Mouse (Mus musculus) G1E-ER4 (cell line): ENCODE measurements around the gene Arhgap1. TPM values are rescaled to one million over a fixed set of nuclear protein-coding genes. Genes with fewer than 3 reads are reported as not detected.

ENCODE experiments used
- GATA1 ChIP-seq: IDR thresholded peaks from one replicate; pipeline ENCODE4 v1.8.0; 2012; ENCODE audit warnings: low read length, inconsistent platforms
- polyA plus RNA-seq: library from polyadenylated mRNA; stranded (reverse); fragments of >175 nt; gene quantifications from 2 replicates; pipeline ENCODE4 v1.2.3, GENCODE M21; 2012

Arhgap1 gene
- polyA plus RNA-seq, result 30.0 and 36.6 TPM in 2 replicates

DNA sequence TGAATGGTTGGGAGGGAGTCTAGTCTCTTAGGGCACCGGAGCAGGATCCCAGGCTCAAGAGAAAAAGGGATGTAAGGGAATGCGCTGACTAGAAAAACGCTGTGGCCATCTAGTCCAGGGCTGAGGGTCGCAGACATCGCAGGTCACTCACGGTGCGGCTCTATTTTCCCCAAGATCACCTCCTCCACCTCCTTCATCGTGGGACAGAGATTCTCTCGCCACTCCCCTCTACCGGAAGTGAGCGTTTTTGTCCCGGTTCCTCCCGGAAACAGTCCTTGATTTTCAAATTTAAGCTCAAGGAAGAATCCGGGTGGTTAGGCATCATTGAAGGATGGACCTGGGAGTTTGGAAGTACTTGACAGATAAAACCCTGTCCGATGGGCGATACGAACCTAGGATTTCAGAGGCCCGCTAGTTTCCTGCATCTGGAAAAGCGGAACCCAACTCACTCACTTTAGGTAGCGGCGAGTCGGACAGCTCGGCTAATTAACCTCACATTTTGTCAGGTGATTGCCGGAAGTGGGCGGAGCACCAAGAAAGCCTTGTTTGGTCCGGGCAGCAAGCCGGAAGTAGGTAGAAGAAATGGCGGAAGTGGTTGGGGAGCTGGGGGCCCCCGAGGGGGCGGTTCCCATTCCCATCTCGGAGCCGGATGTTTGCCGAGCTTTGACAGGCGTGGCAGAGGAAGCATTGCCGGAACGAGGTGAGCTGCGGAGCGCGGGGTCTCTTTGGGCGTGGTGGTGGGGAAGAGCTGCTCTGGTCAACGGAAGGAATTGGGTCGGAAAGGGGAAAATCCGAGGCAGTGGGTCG is at the start of gene Arhgap1, which contains the start of gene Zfp408:
Gene Arhgap1, plus strand, starts transcription at position 308 of the 807 bp plus-strand sequence.
Gene Zfp408, minus strand, starts transcription at position 239 of the 807 bp plus-strand sequence.
- no peak for TF ChIP-seq GATA1

DNA sequence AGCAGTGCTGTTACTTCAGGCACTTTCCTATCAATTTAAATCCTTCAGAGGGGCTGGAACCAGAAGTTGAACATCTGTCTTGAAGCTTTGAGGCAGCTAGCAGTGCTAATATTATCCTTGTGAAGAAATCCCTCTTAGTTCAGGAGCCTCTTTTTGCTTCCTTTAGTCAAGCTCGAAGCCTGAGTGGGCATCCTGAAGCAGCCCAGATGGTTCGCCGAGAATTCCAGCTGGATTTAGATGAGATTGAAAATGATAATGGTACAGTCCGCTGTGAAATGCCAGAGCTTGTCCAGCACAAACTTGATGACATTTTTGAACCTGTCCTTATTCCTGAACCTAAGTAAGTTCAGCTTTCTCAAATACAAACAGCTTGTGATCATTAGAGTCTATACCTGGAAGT is 49.2 kb upstream of the Arhgap1 start:
- no peak for TF ChIP-seq GATA1

DNA sequence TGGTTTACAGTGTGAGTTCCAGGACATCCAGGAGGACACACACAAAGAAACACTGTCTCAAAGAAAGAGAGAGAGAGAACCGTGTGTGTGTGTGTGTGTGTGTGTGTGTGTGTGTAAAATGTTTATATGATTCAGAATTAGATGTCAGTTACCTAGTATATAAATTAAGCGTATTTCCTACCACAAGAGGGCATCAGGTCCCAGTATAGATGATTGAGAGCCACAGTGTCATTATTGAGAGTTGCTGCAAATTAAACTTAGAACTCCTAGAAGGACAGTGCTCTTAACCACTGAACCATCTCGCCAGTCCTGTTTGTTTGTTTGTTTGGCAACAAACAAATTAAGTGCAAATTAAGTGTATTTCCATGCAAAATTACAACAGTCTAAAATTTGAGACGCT is 47.3 kb upstream of the Arhgap1 start:
- no peak for TF ChIP-seq GATA1

DNA sequence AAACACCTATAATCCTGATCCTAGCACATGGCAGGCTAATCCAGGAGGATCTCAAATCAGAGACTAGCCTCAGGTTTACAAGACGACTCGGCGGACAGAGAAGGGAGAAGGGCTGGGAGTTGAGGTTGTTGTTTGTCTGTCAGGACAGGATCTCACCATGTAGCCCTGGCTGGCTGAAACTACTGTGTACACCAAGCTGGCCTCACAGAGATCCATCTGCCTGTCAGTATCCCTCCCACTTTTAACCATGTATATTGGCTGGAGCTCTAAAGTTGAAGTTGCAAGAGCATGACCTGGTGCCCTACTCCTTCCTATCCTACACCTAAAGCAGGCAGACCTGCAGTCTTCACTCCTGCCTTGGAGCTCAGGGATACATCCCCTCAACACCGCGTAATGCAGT is 27.3 kb upstream of the Arhgap1 start:
- TF ChIP-seq GATA1, result no peak

DNA sequence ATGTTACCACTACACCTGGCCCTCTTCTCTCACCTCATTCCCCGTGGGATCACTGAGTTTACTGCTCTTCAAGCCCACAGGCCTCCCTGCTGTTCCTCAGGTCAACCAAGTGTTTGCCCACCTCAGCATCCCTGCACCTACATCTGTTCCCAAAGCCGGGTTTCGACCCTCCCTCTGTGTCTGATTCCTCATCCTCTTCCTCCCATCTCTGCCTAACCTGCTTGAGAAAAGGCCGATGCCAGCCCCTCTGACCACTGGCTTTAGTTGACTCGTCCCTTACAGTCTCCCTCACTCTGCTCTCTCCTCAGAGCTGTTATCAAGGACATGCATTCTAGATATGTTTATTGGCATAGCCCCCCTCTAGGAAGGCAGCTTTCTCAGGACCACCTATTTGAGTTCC is 22.2 kb upstream of the Arhgap1 start:
- TF ChIP-seq GATA1, result no peak

DNA sequence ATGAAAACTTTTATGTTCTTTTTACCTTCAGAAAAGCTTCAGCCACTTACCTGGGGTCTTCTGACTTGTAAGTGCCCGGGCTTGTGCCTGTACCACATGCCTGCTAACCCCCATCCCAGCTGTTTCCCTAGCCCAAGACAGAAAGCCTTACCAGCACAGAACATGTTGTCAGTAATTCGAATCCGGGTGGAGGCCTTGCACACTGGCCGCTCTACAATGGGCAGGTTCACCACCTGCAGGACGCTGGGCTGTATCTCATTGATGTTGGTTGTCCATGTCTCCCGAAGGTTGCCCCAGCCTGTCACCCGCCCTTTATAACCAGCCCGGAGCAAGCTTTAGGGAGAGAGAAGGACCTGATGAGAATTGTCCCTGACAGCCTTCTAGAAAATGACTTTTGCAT is 21.5 kb upstream of the Arhgap1 start:
- TF ChIP-seq GATA1, result no peak

DNA sequence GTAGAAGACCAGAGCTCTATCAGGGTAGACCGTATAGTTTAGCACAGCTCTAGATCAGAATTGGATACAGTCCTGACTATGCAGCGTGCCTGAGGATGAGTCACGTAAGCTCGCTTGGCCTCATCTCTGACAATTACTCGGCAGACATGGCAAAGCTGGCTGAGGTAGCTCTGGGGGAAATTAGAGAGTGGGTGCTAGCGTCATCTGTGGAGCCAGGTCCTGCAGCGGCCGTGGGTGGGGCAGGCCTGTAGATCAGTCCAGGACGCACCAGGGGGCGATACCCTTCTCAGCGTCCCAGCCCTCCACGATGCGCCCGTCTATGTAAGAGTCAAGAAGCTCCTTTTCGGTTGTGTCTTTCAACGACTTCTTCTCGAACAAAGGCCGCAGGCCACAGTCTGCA is 20.0 kb upstream of the Arhgap1 start:
- no peak for TF ChIP-seq GATA1

DNA sequence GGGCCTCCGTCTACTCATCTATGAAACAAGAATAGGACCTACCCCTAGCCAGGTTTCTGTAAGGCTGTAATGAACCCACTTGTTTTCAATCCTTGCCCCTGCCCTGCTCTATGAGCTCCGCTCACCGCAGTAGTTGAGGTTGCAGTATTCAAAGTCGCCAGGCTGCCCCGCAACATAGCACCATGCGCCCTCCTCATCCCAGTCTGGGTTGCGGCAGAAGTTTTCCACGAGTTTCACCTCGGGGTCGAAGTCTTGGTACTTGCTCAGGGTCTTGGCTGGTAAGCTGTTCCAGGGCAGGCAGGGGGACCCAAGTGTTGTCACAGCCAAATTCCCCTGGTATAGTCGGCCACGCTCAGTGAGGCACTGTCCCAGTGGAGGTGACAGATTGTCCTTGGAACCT is 19.3 kb upstream of the Arhgap1 start:
- TF ChIP-seq GATA1, result no peak

DNA sequence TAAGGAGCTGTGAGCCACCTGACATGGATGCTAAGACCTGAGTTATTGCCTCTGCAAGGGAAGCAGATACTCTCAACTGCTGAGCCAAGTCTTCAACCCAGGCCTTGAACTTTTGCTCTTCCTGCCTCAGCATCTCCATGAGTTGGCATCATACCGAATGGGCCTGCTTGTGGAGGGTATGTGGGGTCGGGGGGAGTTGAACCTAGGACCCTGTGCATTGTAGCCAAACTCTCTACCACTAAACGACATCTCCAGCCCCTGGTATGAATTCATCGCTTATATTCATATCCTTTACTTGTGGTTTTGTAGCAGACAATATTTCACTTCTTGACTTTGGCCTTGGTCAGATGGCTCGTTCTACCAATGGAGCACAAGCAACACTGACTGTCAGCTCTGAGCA is 17.8 kb upstream of the Arhgap1 start:
- TF ChIP-seq GATA1, result no peak

DNA sequence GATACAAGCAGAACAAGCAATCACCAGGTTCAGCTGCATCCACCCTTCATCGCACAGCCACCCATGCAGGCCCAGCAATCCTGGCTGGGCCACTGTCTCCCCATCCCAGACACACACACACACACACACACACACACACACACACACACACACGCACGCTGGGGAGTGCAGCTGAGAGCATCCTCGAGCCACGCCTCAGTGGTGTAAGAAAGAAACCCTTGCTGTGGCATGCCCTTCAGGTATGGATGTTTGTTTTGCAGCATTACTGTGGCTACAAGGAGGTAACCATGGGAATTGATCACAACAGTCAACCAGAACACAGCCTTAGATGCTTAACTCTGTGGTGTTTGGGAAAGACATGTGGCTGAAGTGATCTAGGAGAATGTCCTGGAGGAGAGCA is 17.3 kb upstream of the Arhgap1 start:
- no peak for TF ChIP-seq GATA1

DNA sequence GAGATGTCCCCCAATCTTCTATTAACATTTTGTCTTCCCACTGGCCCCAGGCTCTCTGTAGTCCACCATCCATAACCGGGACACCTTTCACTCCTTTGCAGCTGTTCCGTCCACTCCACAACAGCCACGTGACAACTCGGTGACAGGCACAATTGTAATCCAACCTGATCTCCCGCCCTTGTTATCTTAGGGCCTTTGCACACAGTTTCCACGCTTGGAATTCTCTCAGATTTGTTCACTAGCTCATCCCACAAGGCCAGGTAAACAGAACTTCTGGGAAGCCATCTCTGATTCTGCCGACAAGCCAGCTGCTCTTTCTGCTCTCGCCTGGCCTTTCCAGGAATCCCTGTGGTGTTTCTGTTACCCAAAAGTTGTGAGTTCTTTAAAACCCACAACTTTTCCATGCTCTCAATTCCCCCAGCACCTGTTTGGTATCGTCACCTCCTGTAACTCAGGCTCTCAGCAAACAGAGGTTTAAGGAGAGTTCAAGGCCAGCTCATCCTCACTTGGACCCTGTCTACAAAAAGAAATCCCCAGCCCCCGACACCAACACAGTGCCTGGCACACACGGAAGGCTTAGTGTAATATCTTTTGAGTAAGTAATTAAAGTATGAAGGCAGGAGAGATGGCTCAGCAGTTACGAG is 16.2 kb upstream of the Arhgap1 start:
- TF ChIP-seq GATA1, result no peak

DNA sequence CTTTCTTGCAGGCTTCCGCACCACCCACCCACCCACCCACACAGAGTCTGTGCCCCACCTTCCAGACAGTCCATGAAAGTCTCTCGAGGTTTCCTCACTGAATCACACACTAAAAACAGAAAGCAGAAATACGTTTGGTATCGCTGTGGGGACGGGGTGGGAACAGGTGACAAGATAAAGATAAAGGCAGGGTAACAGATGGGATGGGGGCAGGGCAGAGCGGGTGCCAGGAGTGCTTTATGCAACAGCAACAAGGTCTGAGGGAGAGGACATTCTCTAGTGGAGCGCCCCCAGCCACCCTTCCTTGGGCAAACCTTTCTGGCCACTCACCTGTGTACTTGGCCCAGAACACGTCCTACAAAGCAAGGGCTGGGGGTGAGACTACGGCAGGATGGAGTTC is 14.8 kb upstream of the Arhgap1 start:
- no peak for TF ChIP-seq GATA1

DNA sequence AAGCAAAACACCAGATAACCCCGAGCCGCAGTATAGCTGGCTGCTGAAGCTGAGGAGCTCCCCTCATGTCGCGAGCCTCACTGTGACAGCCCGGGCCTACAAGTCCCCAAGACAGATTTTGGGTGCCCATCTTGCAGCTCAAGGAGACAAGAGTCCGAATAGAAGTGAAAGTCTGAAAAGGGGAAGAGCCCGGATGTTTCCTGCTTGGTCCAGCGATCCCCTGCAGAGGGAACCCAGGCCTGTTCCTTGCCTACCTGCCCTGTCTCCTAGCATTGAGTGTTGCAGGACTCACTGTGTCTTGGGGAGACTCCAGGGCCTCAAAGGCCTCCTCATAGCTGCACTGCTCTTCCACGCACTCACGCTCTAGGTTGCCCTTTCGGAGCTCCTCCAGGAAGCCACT is 14.2 kb upstream of the Arhgap1 start:
- TF ChIP-seq GATA1, result no peak

DNA sequence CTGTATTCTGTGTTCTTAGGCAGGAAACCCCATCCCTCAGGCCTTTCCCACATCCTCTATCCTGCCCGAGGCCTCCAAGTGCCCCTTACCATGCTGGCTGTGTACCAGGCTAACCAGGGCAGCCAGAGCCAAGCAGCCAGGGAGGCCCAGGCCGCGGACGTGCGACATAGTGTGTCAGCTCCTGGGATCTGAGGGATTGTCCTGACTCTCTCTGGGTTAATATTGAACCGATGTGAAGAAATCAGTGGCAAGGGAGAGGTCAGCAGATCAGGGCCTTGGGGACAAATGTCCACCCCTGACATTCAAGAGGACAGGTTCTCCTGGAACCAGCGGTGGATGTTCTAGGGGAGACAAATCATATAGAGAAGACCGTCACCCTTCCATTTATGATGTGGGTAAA is 13.4 kb upstream of the Arhgap1 start, which contains the start of gene F2:
Gene F2, minus strand, starts transcription at position 186 of the 400 bp plus-strand sequence.
- TF ChIP-seq GATA1, result no peak

DNA sequence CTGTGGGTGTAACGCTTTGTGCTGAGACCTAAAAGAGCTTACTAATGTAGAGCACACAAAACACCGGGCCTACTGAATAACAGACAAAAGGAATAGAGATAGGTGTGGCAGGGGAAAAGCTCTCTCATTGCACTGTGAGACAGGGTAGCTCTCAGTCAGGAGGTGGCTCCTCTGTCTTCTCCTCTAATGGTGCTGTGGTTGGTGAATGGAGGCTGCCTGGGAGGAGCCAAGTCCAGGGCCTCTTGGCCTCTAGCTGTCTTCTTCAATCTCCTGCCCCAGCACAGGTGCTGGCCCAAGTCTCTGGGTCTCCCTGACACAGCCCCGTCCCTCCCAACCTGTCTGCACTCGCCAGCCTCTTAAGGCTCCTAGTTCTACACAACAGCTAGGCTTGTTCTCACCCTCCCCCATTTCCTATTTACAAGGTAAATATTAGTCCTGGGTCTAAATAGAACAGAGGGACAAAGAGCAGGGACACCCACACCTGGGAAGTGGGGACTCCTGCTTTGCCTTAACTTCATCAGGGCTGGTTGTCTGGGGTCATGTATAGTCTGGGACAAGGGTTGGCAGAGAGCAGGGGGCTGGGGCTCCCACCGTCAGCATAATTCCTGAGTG is 12.8 kb upstream of the Arhgap1 start:
- no peak for TF ChIP-seq GATA1

DNA sequence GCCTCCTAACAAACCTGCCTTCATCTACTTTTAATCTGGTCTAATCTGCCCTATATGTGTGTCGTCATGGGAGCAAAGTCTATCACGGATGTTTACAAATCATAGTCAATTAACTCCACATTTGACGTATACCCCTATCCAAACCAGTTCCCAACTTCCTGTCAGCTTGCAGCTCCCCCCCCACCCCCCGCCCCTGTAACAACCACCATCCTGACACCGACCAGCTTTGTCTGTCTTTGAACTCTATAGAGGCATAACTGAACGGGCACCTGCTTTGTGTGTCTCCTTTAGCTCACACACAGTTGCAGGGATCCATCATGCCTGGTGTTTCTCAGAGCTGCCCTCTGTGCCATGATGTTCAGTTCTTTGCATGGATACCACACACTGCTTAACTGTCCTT is 10.7 kb upstream of the Arhgap1 start:
- TF ChIP-seq GATA1, result no peak

DNA sequence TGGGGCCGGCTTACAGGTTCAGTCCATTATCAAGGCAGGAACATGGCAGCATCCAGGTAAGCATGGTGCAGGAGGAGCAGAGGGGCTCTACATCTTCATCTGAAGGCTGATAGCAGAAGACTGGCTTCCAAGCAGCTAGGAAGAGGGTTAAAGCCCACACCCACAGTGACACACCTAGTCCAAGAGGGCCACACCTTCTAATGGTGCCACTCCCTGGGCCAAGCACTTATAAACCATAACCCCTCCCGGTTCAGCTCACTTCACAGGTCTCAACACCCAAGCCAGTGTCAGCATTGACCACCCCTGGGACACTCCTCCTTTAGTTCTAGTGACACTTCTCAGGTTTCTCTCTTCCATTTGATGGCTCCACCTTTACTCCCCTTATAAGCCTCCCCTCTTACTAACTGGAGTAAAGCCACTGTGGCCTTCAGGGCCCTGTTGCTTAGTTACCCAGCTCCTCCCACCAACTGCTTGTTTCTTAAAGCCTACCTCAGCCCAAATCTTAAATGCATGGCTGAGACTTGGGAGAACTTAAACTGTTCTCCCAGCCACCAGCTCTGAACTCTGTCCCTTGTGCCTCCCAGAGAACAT is 6.7 kb upstream of the Arhgap1 start:
- TF ChIP-seq GATA1, result no peak
